Mouse (Mus musculus): ENCODE results near the gene Irf8.

DNA sequence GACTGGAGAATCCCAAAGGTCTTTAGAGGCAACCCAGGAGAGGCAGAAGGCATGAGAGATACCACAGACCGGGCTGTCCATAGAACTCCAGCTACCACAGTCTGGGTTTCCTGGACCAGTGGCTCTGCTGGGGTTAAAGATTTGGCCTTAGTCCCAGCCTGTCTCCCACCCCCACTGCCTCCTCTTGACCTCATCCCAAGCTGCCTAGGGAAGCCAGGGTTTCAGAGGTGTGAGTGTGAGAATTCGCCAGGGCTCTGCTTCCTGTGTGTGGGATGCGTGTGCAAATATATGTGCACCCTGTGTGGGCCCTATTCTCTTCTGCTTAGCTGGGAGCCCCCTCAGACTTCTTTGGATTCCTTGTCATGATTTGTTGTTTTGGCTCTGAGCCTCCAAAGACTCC, 68.6 kb downstream of the Irf8 start:
- no peak for TF ChIP-seq GATA1 (IDR thresholded peaks at IDR 0.05; ENCODE audit: borderline replicate concordance, low read length)
- TF ChIP-seq FLI1 (IDR thresholded peaks at IDR 0.05; ENCODE audit: low read length) = no peak

All from megakaryocyte, embryonic 14.5 days (primary cell).